Mouse (Mus musculus) heart, embryonic 11.5 days (tissue): Measurements from ENCODE around the gene Cptp. TPM values are rescaled to one million over a fixed set of nuclear protein-coding genes. Genes with fewer than 3 reads are reported as not detected.
A peak's percentile ranks its signal among the peaks of the same experiment; 100 is the strongest.

Experiments used
- ATAC-seq: fragments of 200-750 bp; cut with Nextera tagmentation; replicated peaks from 2 replicates; pipeline ENCODE4 v1.8.0; 2017; ENCODE audit warnings: moderate library complexity; ENCODE audit not compliant: insufficient number of reproducible peaks, low FRiP score, low TSS enrichment
- H3K27ac ChIP-seq: fragments of 300-500 bp; sonication (generic); 2 replicates; pipeline ENCODE4 v1.5.1; 2014; ENCODE audit warnings: mild to moderate bottlenecking, low read depth, low read length
- H3K27me3 ChIP-seq: fragments of 300-500 bp; sonication (generic); 2 replicates; pipeline ENCODE4 v1.6.1; 2014; ENCODE audit warnings: mild to moderate bottlenecking, low read length, mixed read lengths; ENCODE audit not compliant: control insufficient read depth, insufficient read depth
- H3K36me3 ChIP-seq: fragments of 300-500 bp; sonication (generic); 2 replicates; pipeline ENCODE4 v1.6.1; 2014; ENCODE audit warnings: mild to moderate bottlenecking, low read length, moderate library complexity, mixed read lengths; ENCODE audit not compliant: control insufficient read depth, insufficient read depth
- H3K4me1 ChIP-seq: fragments of 300-500 bp; sonication (generic); 2 replicates; pipeline ENCODE4 v1.6.1; 2014; ENCODE audit warnings: low read length; ENCODE audit not compliant: control insufficient read depth, insufficient read depth
- H3K4me2 ChIP-seq: fragments of 300-500 bp; sonication (generic); 2 replicates; pipeline ENCODE4 v1.6.1; 2014; ENCODE audit warnings: mild to moderate bottlenecking, moderate library complexity
- H3K4me3 ChIP-seq: fragments of 300-500 bp; sonication (generic); 2 replicates; pipeline ENCODE4 v1.5.1; 2014; ENCODE audit warnings: low read depth, low read length
- H3K9ac ChIP-seq: fragments of 300-500 bp; sonication (generic); 2 replicates; pipeline ENCODE4 v1.6.1; 2014; ENCODE audit warnings: mild to moderate bottlenecking, low read depth, low read length, moderate library complexity
- H3K9me3 ChIP-seq: fragments of 300-500 bp; sonication (generic); replicated peaks from 2 replicates; pipeline ENCODE4 v1.6.1; 2016; ENCODE audit warnings: low read length; ENCODE audit not compliant: control insufficient read depth
- WGBS: fragments of 180-500 bp; shearing (Covaris S2); extraction: QIAGEN DNeasy Blood & Tissue Kit; methylation state at CpG from one replicate; pipeline ENCODE4 v1.1.7; 2014; ENCODE audit not compliant: insufficient replicate concordance; 5-methylcytosine and 5-hydroxymethylcytosine counted together
- polyA plus RNA-seq: library from polyadenylated mRNA; unstranded; fragments of >200 nt; fragmentation: Nextera tagmentation; extraction: Ambion mirVana; gene quantifications from 2 replicates; pipeline ENCODE4 v1.2.1, GENCODE M21; 2014

The Cptp gene
- polyA plus RNA-seq, 1 experiment from 2014 or later: 12.2 TPM

- 91% methylated on average over 9 of the region's 9 CpGs for WGBS
- no peaks in the 10 kb centered on the region for H3K9me3 ChIP-seq
- no peak overlapping the region for H3K27ac ChIP-seq
- H3K4me3 ChIP-seq: no peak overlapping the region
- H3K36me3 ChIP-seq: peaks cover 20% of the 10 kb centered on the region
- H3K4me1 ChIP-seq: peaks cover 5% of the 10 kb centered on the region
- no peak overlapping the region for H3K4me2 ChIP-seq
- H3K9ac ChIP-seq: no peak overlapping the region
- no peak for ATAC-seq
- H3K27me3 ChIP-seq: no peaks in the 10 kb centered on the region
Measured at GRCm38 (mm10) chr4:155853421-155853820, 15.8 kb downstream of the Cptp start.

GRCm38 (mm10) chr4:155851951-155852411, 17.3 kb downstream of the Cptp start:
- no peaks in the 10 kb centered on the region for H3K9me3 ChIP-seq
- peaks cover 11% of the 10 kb centered on the region for H3K4me1 ChIP-seq
- no peaks in the 10 kb centered on the region for H3K27me3 ChIP-seq
- H3K4me2 ChIP-seq: no peak overlapping the region
- peaks cover 16% of the 10 kb centered on the region for H3K36me3 ChIP-seq
- 78% methylated on average over 2 of the region's 2 CpGs for WGBS
- no peak overlapping the region for H3K4me3 ChIP-seq
- H3K27ac ChIP-seq: no peak overlapping the region
- no peak overlapping the region for H3K9ac ChIP-seq
- ATAC-seq: no peak

- 85% methylated on average over 3 of the region's 3 CpGs for WGBS
- no peaks in the 10 kb centered on the region for H3K27me3 ChIP-seq
- H3K27ac ChIP-seq: no peak overlapping the region
- ATAC-seq: no peak
- peaks cover 13% of the 10 kb centered on the region for H3K36me3 ChIP-seq
- H3K9ac ChIP-seq: no peak overlapping the region
- peaks cover 11% of the 10 kb centered on the region for H3K4me1 ChIP-seq
- H3K4me3 ChIP-seq: no peak overlapping the region
- no peak overlapping the region for H3K4me2 ChIP-seq
- no peaks in the 10 kb centered on the region for H3K9me3 ChIP-seq
Measured at GRCm38 (mm10) chr4:155851368-155851767, 17.9 kb downstream of the Cptp start.

DNA sequence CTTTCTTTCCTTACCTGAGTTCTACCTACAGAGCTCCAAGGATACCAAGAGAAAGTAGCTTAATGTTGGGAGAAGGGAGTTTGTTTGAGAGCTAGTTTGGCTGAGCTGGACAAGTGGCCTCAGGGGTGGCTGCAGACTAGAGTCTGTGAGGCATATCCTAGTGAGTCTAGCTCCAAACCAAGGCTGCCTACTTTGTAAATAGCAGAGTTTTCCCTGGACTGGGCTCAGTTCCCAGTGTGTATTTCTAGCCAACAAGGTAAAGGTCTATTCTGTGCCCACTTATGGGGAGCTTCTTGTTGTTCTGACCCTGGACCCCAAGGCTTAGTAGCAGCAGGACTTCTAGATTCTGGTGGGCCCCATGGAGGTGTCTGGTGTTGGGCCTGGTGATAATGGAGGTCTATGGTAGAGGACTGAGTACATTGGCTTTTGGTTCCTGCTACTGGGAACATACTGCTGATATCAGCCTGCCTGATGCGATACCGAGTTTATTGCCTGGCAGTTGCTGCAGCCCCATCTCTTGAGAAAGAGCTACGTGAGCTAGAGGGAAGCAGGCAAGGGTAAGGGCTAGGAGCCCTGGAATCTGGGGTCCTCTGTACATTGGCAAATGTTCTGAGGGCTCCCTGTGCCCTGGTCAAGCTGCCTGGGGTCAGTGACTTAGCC, 19.3 kb downstream of the Cptp start:
- Histone ChIP-seq H3K36me3 (peaks cover 2% of the 10 kb centered on the region; the same call in 1 of the 2 replicates), H3K4me2 (no peak overlapping the region), H3K9me3 (no peaks in the 10 kb centered on the region), H3K9ac (no peak overlapping the region), H3K27ac (no peak overlapping the region), H3K4me3 (no peak overlapping the region), H3K27me3 (no peaks in the 10 kb centered on the region), H3K4me1 (peaks cover 11% of the 10 kb centered on the region)
- ATAC-seq: no peak
- 91% methylated on average over 3 of the region's 3 CpGs for WGBS

GRCm38 (mm10) chr4:155849391-155849790, 19.8 kb downstream of the Cptp start:
- no peaks in the 10 kb centered on the region for H3K9me3 ChIP-seq
- no peak overlapping the region for H3K27ac ChIP-seq
- ATAC-seq: no peak
- no peak overlapping the region for H3K4me2 ChIP-seq
- no peak overlapping the region for H3K9ac ChIP-seq
- no peaks in the 10 kb centered on the region for H3K27me3 ChIP-seq
- 77% methylated on average over 2 of the region's 2 CpGs for WGBS
- no peaks in the 10 kb centered on the region; the same call in 1 of the 2 replicates for H3K36me3 ChIP-seq
- peaks cover 11% of the 10 kb centered on the region for H3K4me1 ChIP-seq
- H3K4me3 ChIP-seq: no peak overlapping the region

GRCm38 (mm10) chr4:155848434-155849095, 20.7 kb downstream of the Cptp start:
- Histone ChIP-seq H3K9ac (peak overlapping the region; percentile 84; the same call in 1 of the 2 replicates), H3K4me1 (peaks cover 11% of the 10 kb centered on the region), H3K9me3 (no peaks in the 10 kb centered on the region), H3K27me3 (no peaks in the 10 kb centered on the region), H3K36me3 (no peaks in the 10 kb centered on the region), H3K27ac (no peak overlapping the region), H3K4me3 (peak overlapping the region; percentile 83), H3K4me2 (peak overlapping the region; percentile 98)
- WGBS: 64% methylated on average over 7 of the region's 7 CpGs
- no peak for ATAC-seq

DNA sequence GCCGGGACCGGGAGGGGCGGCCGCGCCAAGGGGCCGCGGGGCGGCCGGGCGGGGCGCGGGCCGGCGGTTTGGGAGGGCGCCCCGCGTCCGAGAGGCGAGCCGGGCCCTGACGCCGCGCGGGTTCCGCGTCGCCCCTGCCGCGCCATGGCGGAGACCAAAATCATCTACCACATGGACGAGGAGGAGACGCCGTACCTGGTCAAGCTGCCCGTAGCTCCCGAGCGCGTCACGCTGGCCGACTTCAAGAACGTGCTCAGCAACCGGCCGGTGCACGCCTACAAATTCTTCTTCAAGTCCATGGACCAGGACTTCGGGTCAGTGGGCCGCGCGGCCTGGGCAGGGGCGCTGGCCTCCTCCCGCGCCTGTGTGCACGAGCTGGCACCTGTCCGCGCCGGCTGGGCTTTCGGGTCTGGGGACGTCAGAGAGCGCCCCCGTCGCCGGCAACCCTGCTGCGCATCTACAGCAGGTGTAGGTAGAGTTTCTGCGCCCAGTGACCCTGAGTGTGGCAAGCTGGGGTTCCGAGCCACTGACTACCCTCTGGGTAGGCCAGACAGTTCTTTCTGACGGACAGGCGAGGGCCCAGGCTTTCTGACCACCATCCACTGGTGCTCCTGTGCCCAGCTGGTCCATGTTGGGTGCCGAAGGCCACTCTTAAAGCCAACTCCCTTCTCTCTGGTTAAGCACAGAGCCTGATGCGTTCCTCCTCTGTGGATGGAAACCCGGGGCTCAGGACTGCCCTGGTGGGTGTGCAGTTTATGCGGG, 21.5 kb downstream of the Cptp start:
- peak overlapping the region; percentile 84 for H3K9ac ChIP-seq
- 3% methylated on average over 59 of the region's 69 CpGs for WGBS
- peaks cover 11% of the 10 kb centered on the region for H3K4me1 ChIP-seq
- no peaks in the 10 kb centered on the region for H3K27me3 ChIP-seq
- H3K9me3 ChIP-seq: no peaks in the 10 kb centered on the region
- H3K4me2 ChIP-seq: peak overlapping the region; percentile 98
- ATAC-seq: peak; percentile 20; the same call in 1 of the 2 replicates
- H3K27ac ChIP-seq: peak overlapping the region; percentile 41; the same call in 1 of the 2 replicates
- no peaks in the 10 kb centered on the region for H3K36me3 ChIP-seq
- H3K4me3 ChIP-seq: peak overlapping the region; percentile 83

DNA sequence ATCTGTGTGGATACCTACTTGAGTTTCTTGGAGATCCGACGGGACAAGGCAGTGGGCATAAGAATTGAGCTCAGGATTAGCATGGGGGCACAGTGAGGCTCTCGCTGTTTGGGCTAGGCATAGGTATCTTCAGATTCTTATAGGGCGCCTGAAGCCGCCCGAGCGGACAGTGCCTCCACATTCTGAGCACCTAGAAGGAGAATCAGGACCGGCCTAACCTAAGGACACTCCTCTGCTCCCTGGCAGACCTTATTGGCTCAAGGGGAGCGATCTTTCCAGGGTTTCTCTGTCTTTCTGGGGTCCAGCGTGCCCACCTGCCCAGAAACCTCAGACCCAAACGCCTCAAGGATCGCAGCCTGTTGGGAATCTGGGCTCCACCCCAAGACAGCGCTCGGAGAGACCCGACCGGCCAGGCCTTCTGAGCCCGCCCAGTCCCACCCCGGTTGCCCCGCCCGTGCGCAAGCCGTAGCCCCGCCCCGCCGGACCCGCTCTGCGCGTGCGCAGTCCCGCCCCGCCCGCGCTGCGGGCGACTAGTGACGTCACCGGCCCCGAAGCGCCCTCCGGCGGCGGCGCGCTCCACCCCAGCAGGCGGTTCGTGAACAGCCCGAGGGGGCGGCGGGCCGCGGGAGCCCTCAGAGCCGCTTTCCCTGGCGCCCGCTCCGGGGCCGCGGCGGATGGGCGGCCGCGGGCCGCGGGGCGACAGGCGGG, 22.2 kb downstream of the Cptp start, which contains the start of gene Dvl1:
Gene Dvl1 (plus strand): TSS at position 532 of the 708 bp plus-strand sequence.
- peak; percentile 91 for ATAC-seq
- no peaks in the 10 kb centered on the region for H3K36me3 ChIP-seq
- H3K4me3 ChIP-seq: peak within 1 kb of the TSS; percentile 83
- H3K27ac ChIP-seq: peak within 1 kb of the TSS; percentile 41; the same call in 1 of the 2 replicates
- no peaks in the 10 kb centered on the region for H3K9me3 ChIP-seq
- H3K4me2 ChIP-seq: peak within 1 kb of the TSS; percentile 98
- 2% methylated on average over 52 of the region's 65 CpGs for WGBS
- H3K9ac ChIP-seq: peak within 1 kb of the TSS; percentile 84
- H3K4me1 ChIP-seq: peaks cover 11% of the 10 kb centered on the region
- H3K27me3 ChIP-seq: no peaks in the 10 kb centered on the region
